Mouse (Mus musculus) hematopoietic multipotent progenitor cell, adult 10-12 weeks (in vitro differentiated cells): ENCODE data around the gene Trappc10. TPM values are rescaled to one million over a fixed set of nuclear protein-coding genes. Genes with fewer than 3 reads are reported as not detected.

ENCODE experiments used
- polyA plus RNA-seq: library from polyadenylated mRNA; stranded (reverse); fragments of >175 nt; gene quantifications from 2 replicates; pipeline ENCODE4 v1.2.3, GENCODE M21; 2012; ENCODE audit warnings: low replicate concordance

Gene Trappc10
- 53.7 and 141 TPM in 2 replicates for polyA plus RNA-seq

DNA sequence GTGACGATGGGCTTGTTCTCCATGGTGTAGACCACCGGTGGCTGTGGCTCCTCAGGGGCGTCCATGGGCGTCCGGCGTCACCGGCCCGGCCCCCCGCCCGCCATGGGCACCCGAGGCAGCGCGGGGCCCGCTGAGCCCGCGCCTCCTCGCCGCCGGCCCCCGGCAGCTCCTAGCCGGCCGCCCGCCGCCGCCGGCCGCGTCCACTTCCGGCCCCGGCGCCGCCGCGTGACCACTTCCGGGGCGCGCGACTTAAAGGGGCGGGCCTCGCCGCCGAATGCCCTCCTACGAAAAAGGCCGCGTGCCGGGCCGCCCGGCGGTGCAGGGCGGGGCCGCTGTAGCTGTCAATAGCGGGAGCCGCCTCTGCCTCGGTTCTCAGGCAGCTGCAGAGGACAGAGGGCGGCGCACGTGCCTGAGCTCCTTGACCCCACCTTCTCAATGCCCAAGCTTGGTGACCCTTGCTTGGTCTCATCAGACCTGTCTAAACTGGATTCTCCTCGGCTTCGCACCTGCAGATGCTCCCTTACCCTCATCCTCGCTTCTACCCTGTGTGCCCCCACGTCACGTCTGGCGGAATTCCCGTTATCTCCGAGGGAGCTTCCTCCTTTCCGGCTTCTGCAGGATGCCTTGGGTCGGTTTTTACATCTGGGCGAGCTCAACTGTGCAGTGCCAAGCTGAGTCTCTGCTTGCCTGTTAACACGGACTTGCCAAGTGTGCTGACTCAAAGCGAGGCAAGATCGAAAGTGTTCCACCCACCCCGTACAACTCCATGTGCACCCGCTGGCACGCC lies at the start of gene Trappc10:
Gene Trappc10 (minus strand): TSS at position 204 of the 787 bp plus-strand sequence.

DNA sequence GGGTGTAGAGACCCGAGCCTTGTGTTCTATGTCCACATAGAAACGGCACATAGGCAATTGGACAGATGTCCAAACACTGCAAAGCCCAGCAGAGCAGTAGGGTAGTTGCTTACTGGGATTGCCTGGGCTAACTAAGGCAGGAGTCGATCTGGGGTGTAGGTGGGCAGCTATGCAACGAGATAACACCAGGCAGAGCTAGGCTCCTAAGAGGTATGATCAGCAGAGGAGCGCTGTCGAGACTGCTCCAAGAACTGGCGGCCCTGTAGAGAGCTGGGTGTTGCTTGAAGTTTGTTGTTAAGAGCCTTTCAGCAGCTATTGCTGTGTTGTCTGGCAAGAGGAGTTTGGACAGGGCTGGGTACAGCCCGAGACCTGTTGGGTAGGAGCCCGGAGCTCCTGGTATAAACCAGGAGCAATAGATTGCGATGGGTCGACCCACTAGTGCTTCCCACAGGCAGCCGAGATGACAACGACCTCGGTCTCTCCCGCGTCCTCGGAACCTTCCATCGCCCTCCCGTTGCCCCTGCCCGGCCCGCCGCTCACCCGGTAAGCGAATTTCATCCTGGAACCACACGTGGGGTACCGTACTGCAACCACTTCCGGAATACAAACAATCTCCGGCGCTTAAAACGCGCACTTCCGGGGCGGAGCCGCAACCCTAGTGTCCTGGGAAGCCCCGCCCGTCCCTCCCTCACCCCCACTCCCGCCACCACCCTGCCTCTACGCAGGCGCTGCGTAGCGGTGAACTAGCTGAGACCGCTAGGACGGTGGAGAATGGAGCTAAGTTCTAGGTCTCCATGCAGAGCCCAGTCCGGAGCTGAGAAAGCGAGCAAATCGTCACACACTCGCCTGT lies 59.7 kb downstream of the Trappc10 start, which contains the start of gene Pwp2:
Gene Pwp2 (minus strand): TSS at position 619 of the 850 bp plus-strand sequence.

GRCm38 (mm10) chr10:78169281-78170042 lies 75.0 kb downstream of the Trappc10 start, which contains the start of gene D10Jhu81e:
D10Jhu81e (minus strand) TSS chr10:78169782.

Other genes with a start within 250 kb of the Trappc10 start
- 39.0 and 77.3 TPM in 2 replicates for gene Pfkl, start 234.6 kb downstream of the Trappc10 start, polyA plus RNA-seq
- not detected in 2 replicates for gene Dnmt3l, start 202.7 kb downstream of the Trappc10 start, polyA plus RNA-seq
- 3.1 and 8.2 TPM in 2 replicates for gene Aire, start 201.0 kb downstream of the Trappc10 start, polyA plus RNA-seq
- 18.7 and 146 TPM in 2 replicates for gene Icosl, start 175.3 kb downstream of the Trappc10 start, polyA plus RNA-seq
- gene D10Jhu81e, start 74.9 kb downstream of the Trappc10 start, polyA plus RNA-seq: 62.1 and 68.8 TPM in 2 replicates
- gene Pwp2, start 59.5 kb downstream of the Trappc10 start, polyA plus RNA-seq: 5.6 and 10.0 TPM in 2 replicates
- gene Agpat3, start 107.8 kb upstream of the Trappc10 start, polyA plus RNA-seq: 111 and 117 TPM in 2 replicates
- gene Rrp1, start 168.4 kb upstream of the Trappc10 start, polyA plus RNA-seq: 157 and 183 TPM in 2 replicates
- 4.8 and 51.0 TPM in 2 replicates for gene Cstb, start 181.0 kb upstream of the Trappc10 start, polyA plus RNA-seq
- 16.5 and 16.9 TPM in 2 replicates for gene Pdxk, start 220.3 kb upstream of the Trappc10 start, polyA plus RNA-seq